Mouse (Mus musculus): ENCODE measurements at regions not wholly inside any gene's neighbourhood (a gene's known extent, or its start where the extent isn't known, plus 50 kb on each side); places are given as distances from the start of the nearest gene placed in this dataset.
"Not testable (repeated sequence)": the region's sequence is repeated elsewhere in the genome, so short reads cannot be mapped to it uniquely, and the experiment has no call there.

DNA sequence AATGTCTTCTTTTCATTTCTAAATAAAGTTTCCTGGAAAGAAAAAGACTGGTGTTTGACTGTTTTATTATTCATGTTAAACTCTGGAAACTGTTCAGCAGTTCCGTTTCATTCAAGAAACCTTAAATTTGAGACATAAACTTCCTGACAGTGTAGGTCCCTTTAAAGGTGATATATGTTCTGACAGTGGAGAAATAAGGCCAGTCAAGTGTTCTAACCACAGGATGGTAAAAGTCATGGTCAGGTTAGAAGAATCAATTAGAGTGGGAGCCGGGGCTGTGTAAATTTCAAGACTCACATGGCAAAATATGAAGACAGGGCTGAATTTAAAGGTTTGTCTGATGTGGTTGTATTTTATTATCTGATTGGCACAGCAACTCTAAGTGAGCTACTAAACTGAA is 593.9 kb upstream of the Brinp1 start:
- Histone ChIP-seq H3K9me3 (no peaks in the 10 kb centered on the region), H3K4me3 (no peak overlapping the region), H3K36me3 (no peaks in the 10 kb centered on the region), H3K4me1 (no peaks in the 10 kb centered on the region), H3K27ac (no peak overlapping the region), H3K27me3 (ENCODE audit: insufficient read depth, poor library complexity, severe bottlenecking) (no peaks in the 10 kb centered on the region)
- DNase-seq (ENCODE audit: low spot score), result no peak
- 82% methylated on average over 2 of the region's 2 CpGs for WGBS

DNA sequence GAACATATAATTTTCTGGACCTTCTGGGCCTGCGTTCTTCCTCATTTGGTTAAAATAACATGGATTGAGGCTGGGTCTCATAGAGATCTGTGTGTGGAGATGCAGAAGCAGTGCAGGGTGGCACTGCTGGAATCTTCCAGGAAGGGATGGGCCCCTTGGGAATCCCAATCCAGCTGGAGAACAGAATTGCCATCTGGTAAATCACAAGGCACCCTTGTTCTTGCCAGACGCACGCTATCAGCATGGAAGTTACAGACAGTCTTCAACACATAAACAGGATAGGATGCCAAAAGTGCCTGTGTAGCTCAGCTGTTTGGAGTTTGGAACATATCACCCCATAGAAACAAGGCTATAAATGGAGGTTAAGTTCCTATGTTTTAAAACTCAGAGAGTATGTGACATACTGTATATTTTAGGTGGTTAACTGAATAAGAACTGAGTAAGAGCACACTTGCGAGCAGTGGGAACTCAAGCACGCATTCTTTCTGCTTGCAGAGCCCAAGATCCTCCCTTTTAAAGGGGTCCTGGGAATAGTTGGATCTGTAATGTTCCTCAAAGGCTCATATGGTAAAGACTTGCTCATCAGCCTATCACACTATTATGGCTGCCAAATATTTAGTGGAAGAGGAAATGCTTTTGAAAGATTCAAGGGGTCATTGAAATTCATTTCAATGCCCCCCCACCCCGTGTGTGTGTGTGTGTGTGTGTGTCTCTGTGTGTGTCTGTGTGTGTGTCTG is 584.1 kb upstream of the Brinp1 start:
- Histone ChIP-seq H3K4me1 (no peaks in the 10 kb centered on the region), H3K4me3 (no peak overlapping the region), H3K27ac (no peak overlapping the region), H3K9me3 (no peaks in the 10 kb centered on the region), H3K36me3 (no peaks in the 10 kb centered on the region), H3K27me3 (ENCODE audit: insufficient read depth, poor library complexity, severe bottlenecking) (no peaks in the 10 kb centered on the region)
- DNase-seq (ENCODE audit: low spot score), result no peak
- WGBS, result 67% methylated on average over 6 of the region's 6 CpGs

GRCm38 (mm10) chr4:69533107-69533506 is 578.9 kb upstream of the Brinp1 start:
- no peaks in the 10 kb centered on the region for H3K36me3 ChIP-seq
- H3K27me3 ChIP-seq (ENCODE audit: insufficient read depth, poor library complexity, severe bottlenecking), result no peaks in the 10 kb centered on the region
- 37% methylated on average over 3 of the region's 3 CpGs for WGBS
- H3K9me3 ChIP-seq, result no peaks in the 10 kb centered on the region
- H3K27ac ChIP-seq, result no peak overlapping the region
- no peak for DNase-seq (ENCODE audit: low spot score)
- H3K4me3 ChIP-seq, result no peak overlapping the region
- H3K4me1 ChIP-seq, result no peaks in the 10 kb centered on the region

DNA sequence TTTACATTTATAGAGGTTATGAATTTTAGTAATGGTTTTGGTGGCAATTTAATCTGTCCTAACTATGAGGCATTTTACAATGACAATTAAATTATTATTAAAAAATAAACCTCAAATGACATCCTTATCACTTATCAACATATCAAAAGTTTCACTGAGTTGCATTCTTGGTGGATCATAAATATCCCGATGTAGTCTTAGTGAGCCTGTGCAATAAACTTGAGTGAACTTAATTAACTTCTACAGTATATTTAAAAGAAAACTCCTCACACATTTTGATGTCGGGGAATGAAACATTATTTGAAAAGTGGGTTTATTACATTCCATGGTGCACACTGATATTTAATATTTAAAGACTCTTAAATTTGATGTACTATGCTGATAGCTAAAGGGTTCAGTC is 568.9 kb upstream of the Brinp1 start:
- H3K27ac ChIP-seq, result no peak overlapping the region
- no peaks in the 10 kb centered on the region for H3K9me3 ChIP-seq
- H3K4me1 ChIP-seq, result no peaks in the 10 kb centered on the region
- H3K27me3 ChIP-seq (ENCODE audit: insufficient read depth, poor library complexity, severe bottlenecking), result no peaks in the 10 kb centered on the region
- H3K36me3 ChIP-seq, result no peaks in the 10 kb centered on the region
- 84% methylated on average over 2 of the region's 2 CpGs for WGBS
- DNase-seq (ENCODE audit: low spot score), result no peak
- H3K4me3 ChIP-seq, result no peak overlapping the region

DNA sequence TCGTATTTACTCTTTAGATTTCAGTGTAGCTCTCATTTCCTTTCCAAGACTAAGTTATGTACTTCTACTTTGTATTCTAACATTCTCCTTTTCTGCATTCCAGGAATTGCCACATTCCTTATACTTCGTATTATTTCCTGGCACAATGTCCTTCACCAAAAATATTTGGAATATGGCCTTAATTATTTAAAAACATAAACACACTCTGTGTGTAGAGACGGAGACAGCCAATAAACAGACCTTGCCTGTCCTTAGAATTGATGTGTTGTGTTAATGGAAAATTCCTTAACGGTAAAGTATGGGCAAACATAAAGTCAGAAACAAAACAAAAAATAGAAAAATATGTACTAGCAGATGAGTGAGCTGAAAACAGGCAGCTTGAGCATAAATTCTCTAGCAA is 554.1 kb upstream of the Brinp1 start:
- H3K9me3 ChIP-seq, result no peaks in the 10 kb centered on the region
- WGBS, result 72% methylated on average over 4 of the region's 4 CpGs
- no peaks in the 10 kb centered on the region for H3K4me1 ChIP-seq
- no peaks in the 10 kb centered on the region for H3K36me3 ChIP-seq
- H3K4me3 ChIP-seq, result no peak overlapping the region
- no peak for DNase-seq (ENCODE audit: low spot score)
- H3K27ac ChIP-seq, result no peak overlapping the region
- H3K27me3 ChIP-seq (ENCODE audit: insufficient read depth, poor library complexity, severe bottlenecking), result no peaks in the 10 kb centered on the region

DNA sequence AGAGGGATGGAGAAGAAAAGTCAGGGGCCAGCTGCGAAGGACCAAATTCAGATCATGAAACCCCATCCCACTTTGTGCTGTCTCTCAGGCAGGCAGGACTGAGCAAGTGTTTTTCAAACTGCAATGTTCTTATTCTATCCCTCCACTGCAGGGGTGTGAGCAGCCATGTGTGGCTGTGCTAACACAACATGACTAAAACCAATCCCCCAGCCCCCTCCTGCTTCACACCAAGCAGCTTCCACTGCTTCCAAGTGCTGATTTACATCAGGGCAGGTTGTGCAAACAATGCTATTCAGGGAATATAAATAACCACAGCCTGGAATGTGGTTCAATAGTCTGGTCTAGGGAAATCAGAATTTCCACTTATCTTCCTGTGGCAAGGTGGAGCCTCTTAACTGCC is 517.0 kb upstream of the Brinp1 start:
- 89% methylated on average over 1 of the region's 1 CpGs for WGBS
- no peak overlapping the region for H3K4me3 ChIP-seq
- H3K4me1 ChIP-seq, result no peaks in the 10 kb centered on the region
- no peak overlapping the region for H3K27ac ChIP-seq
- peak; percentile 64 for DNase-seq (ENCODE audit: low spot score)
- H3K36me3 ChIP-seq, result no peaks in the 10 kb centered on the region
- no peaks in the 10 kb centered on the region for H3K27me3 ChIP-seq (ENCODE audit: insufficient read depth, poor library complexity, severe bottlenecking)
- H3K9me3 ChIP-seq, result no peaks in the 10 kb centered on the region

DNA sequence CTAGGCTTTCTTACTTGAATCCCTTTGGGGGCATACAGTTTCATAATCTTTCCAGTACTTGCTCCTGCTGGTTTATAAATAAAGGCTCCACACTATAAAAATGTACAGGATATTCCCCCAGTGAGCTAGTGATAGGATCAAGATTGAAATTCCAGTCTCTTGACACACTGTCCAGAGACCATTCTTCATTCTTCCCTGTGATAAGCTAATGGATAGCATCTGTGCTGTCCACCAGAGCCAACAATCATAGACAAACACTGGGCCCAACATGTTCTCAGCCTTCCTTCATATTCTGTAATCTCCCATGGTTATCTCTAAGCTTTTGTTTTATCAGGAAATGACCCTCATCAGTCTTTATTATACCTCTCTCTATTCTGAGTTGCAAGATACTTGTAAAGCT is 505.8 kb upstream of the Brinp1 start:
- Histone ChIP-seq H3K4me3 (no peak overlapping the region), H3K27ac (no peak overlapping the region), H3K36me3 (no peaks in the 10 kb centered on the region), H3K27me3 (ENCODE audit: insufficient read depth, poor library complexity, severe bottlenecking) (no peaks in the 10 kb centered on the region), H3K4me1 (no peaks in the 10 kb centered on the region), H3K9me3 (no peaks in the 10 kb centered on the region)
- no peak for DNase-seq (ENCODE audit: low spot score)

GRCm38 (mm10) chr4:69456420-69456819 is 502.2 kb upstream of the Brinp1 start:
- no peak for DNase-seq (ENCODE audit: low spot score)
- Histone ChIP-seq H3K27ac (no peak overlapping the region), H3K36me3 (no peaks in the 10 kb centered on the region), H3K9me3 (no peaks in the 10 kb centered on the region), H3K27me3 (ENCODE audit: insufficient read depth, poor library complexity, severe bottlenecking) (no peaks in the 10 kb centered on the region), H3K4me1 (no peaks in the 10 kb centered on the region), H3K4me3 (no peak overlapping the region)
- WGBS, result 88% methylated on average over 4 of the region's 4 CpGs

DNA sequence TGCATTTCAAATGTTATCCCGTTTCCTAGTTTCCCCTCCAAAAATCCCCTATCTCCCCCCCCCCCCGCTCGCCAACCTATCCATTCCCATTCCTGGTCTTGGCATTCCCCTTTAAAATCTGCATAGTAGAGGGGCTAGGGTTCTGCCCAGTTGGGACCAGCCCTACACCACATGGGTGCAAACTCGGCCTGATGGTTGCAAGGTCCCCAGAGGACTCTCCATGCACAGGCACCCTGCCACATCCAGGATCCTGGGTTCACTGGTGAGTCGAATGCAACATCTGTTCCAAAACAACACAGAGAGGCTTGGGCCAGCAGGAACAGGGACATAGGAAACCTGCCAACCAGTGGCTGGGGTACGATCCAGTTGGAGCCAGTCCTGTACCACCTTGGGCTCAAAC is 492.0 kb upstream of the Brinp1 start:
- Histone ChIP-seq H3K4me1 (no peaks in the 10 kb centered on the region), H3K36me3 (no peaks in the 10 kb centered on the region), H3K27ac (no peak overlapping the region), H3K27me3 (ENCODE audit: insufficient read depth, poor library complexity, severe bottlenecking) (no peaks in the 10 kb centered on the region), H3K9me3 (no peaks in the 10 kb centered on the region), H3K4me3 (no peak overlapping the region)
- WGBS, result 72% methylated on average over 6 of the region's 6 CpGs
- no peak for DNase-seq (ENCODE audit: low spot score)

- Histone ChIP-seq H3K27ac (no peak overlapping the region), H3K9me3 (no peaks in the 10 kb centered on the region), H3K4me1 (no peaks in the 10 kb centered on the region), H3K4me3 (no peak overlapping the region), H3K36me3 (no peaks in the 10 kb centered on the region), H3K27me3 (ENCODE audit: insufficient read depth, poor library complexity, severe bottlenecking) (no peaks in the 10 kb centered on the region)
- no peak for DNase-seq (ENCODE audit: low spot score)
- 67% methylated on average over 2 of the region's 2 CpGs for WGBS
These were observed 489.8 kb upstream of the Brinp1 start for GRCm38 (mm10) chr4:69443956-69444355.

DNA sequence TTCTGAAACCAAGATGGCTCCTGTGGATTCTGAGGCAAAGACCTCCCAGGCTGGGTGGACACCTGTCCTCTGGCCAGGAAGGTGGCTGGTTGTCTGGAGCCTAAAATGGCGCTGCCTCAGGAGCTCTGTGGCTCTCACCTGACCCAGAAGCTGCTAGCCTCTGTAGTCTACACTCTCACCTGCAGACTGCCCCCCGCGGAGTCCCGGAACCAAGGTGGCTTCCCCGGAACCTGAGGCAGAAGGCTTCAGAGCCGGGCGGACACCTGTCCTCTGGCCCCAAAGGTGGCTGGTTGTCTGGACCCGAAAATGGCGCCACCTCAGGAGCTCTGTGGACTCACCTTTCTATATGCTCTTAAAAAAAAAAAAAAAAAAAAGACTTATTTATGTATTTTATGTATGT is 481.2 kb upstream of the Brinp1 start:
- Histone ChIP-seq H3K4me3 (no peak overlapping the region), H3K36me3 (no peaks in the 10 kb centered on the region), H3K9me3 (no peaks in the 10 kb centered on the region), H3K4me1 (no peaks in the 10 kb centered on the region), H3K27me3 (ENCODE audit: insufficient read depth, poor library complexity, severe bottlenecking) (no peaks in the 10 kb centered on the region), H3K27ac (no peak overlapping the region)
- WGBS, result 91% methylated on average over 9 of the region's 9 CpGs
- DNase-seq (ENCODE audit: low spot score), result no peak

GRCm38 (mm10) chr4:69410411-69410810 is 456.2 kb upstream of the Brinp1 start:
- not testable (repeated sequence) for H3K27ac ChIP-seq; H3K9me3 ChIP-seq; DNase-seq (ENCODE audit: low spot score); H3K36me3 ChIP-seq; H3K4me1 ChIP-seq; H3K27me3 ChIP-seq (ENCODE audit: insufficient read depth, poor library complexity, severe bottlenecking); H3K4me3 ChIP-seq
- WGBS, result 92% methylated on average over 23 of the region's 23 CpGs

DNA sequence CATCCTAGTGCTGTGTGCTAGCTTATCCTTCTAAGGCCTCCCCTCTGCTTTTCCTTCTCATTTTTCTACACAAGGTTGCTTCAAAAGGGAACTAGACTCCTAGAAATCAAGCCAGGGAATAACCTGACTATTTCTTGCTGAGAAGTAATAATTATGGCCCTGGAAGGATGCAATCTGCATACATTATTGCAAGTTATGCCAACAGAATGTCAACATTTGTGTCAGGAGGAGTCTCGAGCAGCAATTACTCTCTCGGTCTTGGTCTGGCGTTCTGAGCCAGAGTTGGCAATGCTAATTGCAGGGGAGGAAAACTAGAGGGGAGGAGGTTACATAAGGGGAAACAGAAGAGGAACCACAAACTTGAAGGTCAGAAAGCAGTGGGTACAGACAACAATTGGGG is 441.3 kb upstream of the Brinp1 start:
- no peaks in the 10 kb centered on the region for H3K9me3 ChIP-seq
- no peaks in the 10 kb centered on the region for H3K4me1 ChIP-seq
- no peak overlapping the region for H3K27ac ChIP-seq
- DNase-seq (ENCODE audit: low spot score), result no peak
- no peaks in the 10 kb centered on the region for H3K36me3 ChIP-seq
- no peaks in the 10 kb centered on the region for H3K27me3 ChIP-seq (ENCODE audit: insufficient read depth, poor library complexity, severe bottlenecking)
- no peak overlapping the region for H3K4me3 ChIP-seq
- 84% methylated on average over 3 of the region's 3 CpGs for whole genome bisulfite sequencing

DNA sequence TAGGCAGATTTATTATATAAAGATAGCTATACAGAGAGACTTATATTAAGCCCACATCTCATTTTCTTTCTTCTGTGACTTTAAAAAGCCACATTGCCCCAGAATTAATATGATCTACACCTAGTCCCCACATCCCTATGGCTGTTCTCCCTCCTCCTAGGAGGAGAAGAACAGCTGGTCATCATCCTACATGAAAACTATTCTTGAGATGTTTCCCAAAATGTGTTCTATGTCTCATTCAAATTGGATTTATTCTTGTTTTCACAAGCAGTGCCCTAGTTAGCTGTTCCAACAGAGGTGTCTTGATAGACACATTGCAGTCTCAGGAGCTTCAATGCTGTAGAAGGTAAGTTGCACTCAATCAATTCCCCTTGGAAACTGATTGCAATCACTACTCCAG is 429.1 kb upstream of the Brinp1 start:
- Histone ChIP-seq H3K9me3 (no peaks in the 10 kb centered on the region), H3K27ac (no peak overlapping the region), H3K36me3 (no peaks in the 10 kb centered on the region), H3K4me3 (no peak overlapping the region), H3K4me1 (no peaks in the 10 kb centered on the region), H3K27me3 (ENCODE audit: insufficient read depth, poor library complexity, severe bottlenecking) (no peaks in the 10 kb centered on the region)
- no peak for DNase-seq (ENCODE audit: low spot score)
